Mouse (Mus musculus) spleen, adult 2 months (tissue): ENCODE results near the gene Hdac9. TPM values are rescaled to one million over a fixed set of nuclear protein-coding genes. Genes with fewer than 3 reads are reported as not detected.

Experiments used
- DNase-seq, 2 experiments: peaks; one replicate each; pipeline versions ENCODE4 v3.0.0 to v3.0.0-alpha.2; 2012 to 2021; ENCODE audit warnings: low spot score in 2 of 2, low read depth in 1 of 2
- H3K27ac ChIP-seq: fragments of 200-500 bp; 2 replicates; pipeline ENCODE4 v1.5.1; 2012; ENCODE audit warnings: low read length, inconsistent platforms; ENCODE audit not compliant: insufficient read depth
- H3K27me3 ChIP-seq: fragments of 200-500 bp; 2 replicates; pipeline ENCODE4 v1.6.1; 2012; ENCODE audit warnings: mild to moderate bottlenecking, moderate library complexity, low read length, inconsistent platforms; ENCODE audit not compliant: control insufficient read depth, insufficient read depth
- H3K36me3 ChIP-seq: fragments of 200-500 bp; 2 replicates; pipeline ENCODE4 v1.6.1; 2012; ENCODE audit warnings: mild to moderate bottlenecking, low read length, inconsistent platforms; ENCODE audit not compliant: control insufficient read depth, insufficient read depth
- H3K4me1 ChIP-seq: fragments of 200-500 bp; 2 replicates; pipeline ENCODE4 v1.6.1; 2011; ENCODE audit warnings: inconsistent platforms; ENCODE audit not compliant: control insufficient read depth, insufficient read depth, insufficient read length
- H3K4me3 ChIP-seq: fragments of 200-500 bp; 2 replicates; pipeline ENCODE4 v1.5.1; 2011; ENCODE audit warnings: mild to moderate bottlenecking, inconsistent platforms; ENCODE audit not compliant: insufficient read depth, insufficient read length; ENCODE audit errors: extremely low read depth
- CTCF ChIP-seq: fragments of 200-500 bp; IDR thresholded peaks from 2 replicates; pipeline ENCODE4 v1.5.1; 2011; ENCODE audit warnings: mild to moderate bottlenecking, inconsistent platforms; ENCODE audit not compliant: insufficient read depth, insufficient read length, insufficient replicate concordance; ENCODE audit errors: extremely low read depth
- POLR2A ChIP-seq: fragments of 200-500 bp; IDR thresholded peaks from 2 replicates; pipeline ENCODE4 v1.6.1; 2011; ENCODE audit warnings: low read depth, low read length, inconsistent platforms
- WGBS: fragments of 180-500 bp; shearing (Covaris S2); methylation state at CpG from one replicate; pipeline ENCODE4 v1.1.7; 2018; 5-methylcytosine and 5-hydroxymethylcytosine counted together
- polyA plus RNA-seq: library from polyadenylated mRNA; depleted of rRNA; stranded (reverse); fragments of >200 nt; gene quantifications from 2 replicates; pipeline ENCODE4 v1.2.3, GENCODE M21; 2012

The Hdac9 gene
- polyA plus RNA-seq, 1 experiment: 8.9 TPM

GRCm38 (mm10) chr12:34408139-34408538, 508.8 kb downstream of the Hdac9 start:
- no peak overlapping the region for H3K27ac ChIP-seq
- no peaks in the 10 kb centered on the region for H3K4me1 ChIP-seq
- WGBS: 84% methylated on average over 3 of the region's 3 CpGs
- H3K36me3 ChIP-seq: peaks cover 12% of the 10 kb centered on the region
- no peak overlapping the region for H3K4me3 ChIP-seq
- no peak for DNase-seq
- TF ChIP-seq POLR2A (no peak), CTCF (no peak)
- H3K27me3 ChIP-seq: no peaks in the 10 kb centered on the region

- WGBS: 79% methylated on average over 3 of the region's 3 CpGs
- DNase-seq: no peak
- no peak overlapping the region for H3K4me3 ChIP-seq
Observed at GRCm38 (mm10) chr12:34407143-34407542, 509.8 kb downstream of the Hdac9 start.

GRCm38 (mm10) chr12:34402065-34402464, 514.8 kb downstream of the Hdac9 start:
- no peak overlapping the region for H3K4me3 ChIP-seq
- no peak overlapping the region for H3K27ac ChIP-seq
- H3K36me3 ChIP-seq: peaks cover 11% of the 10 kb centered on the region
- no peak for DNase-seq
- TF ChIP-seq POLR2A (no peak), CTCF (no peak)
- H3K4me1 ChIP-seq: no peaks in the 10 kb centered on the region
- 95% methylated on average over 7 of the region's 7 CpGs for WGBS
- no peaks in the 10 kb centered on the region for H3K27me3 ChIP-seq

More at GRCm38 (mm10) chr12:34407143-34407542, 509.8 kb downstream of the Hdac9 start:
- TF ChIP-seq CTCF: no peak
- H3K27me3 ChIP-seq: no peaks in the 10 kb centered on the region
- peaks cover 14% of the 10 kb centered on the region for H3K36me3 ChIP-seq
- H3K4me1 ChIP-seq: no peaks in the 10 kb centered on the region
- no peak overlapping the region for H3K27ac ChIP-seq

GRCm38 (mm10) chr12:34398611-34399010, 518.3 kb downstream of the Hdac9 start:
- no peak overlapping the region for H3K27ac ChIP-seq
- TF ChIP-seq CTCF (no peak), POLR2A (no peak)
- peaks cover 8% of the 10 kb centered on the region for H3K36me3 ChIP-seq
- H3K27me3 ChIP-seq: no peaks in the 10 kb centered on the region
- 95% methylated on average over 10 of the region's 10 CpGs for WGBS
- H3K4me1 ChIP-seq: no peaks in the 10 kb centered on the region
- no peak overlapping the region for H3K4me3 ChIP-seq
- no peak for DNase-seq

- no peak for TF ChIP-seq CTCF
- no peak for TF ChIP-seq POLR2A
- H3K27me3 ChIP-seq: no peaks in the 10 kb centered on the region
- no peak overlapping the region for H3K4me3 ChIP-seq
- no peak for DNase-seq
- H3K36me3 ChIP-seq: peaks cover 8% of the 10 kb centered on the region
- WGBS: 92% methylated on average over 3 of the region's 3 CpGs
- H3K4me1 ChIP-seq: no peaks in the 10 kb centered on the region
- H3K27ac ChIP-seq: no peak overlapping the region
Observed at GRCm38 (mm10) chr12:34394342-34394741, 522.6 kb downstream of the Hdac9 start.

- H3K4me1 ChIP-seq: no peaks in the 10 kb centered on the region
- no peak for TF ChIP-seq CTCF
- TF ChIP-seq POLR2A: no peak
- no peak for DNase-seq
- 89% methylated on average over 1 of the region's 1 CpGs for WGBS
- H3K4me3 ChIP-seq: no peak overlapping the region
- no peaks in the 10 kb centered on the region for H3K27me3 ChIP-seq
- no peaks in the 10 kb centered on the region; the same call in 1 of the 2 replicates for H3K36me3 ChIP-seq
- no peak overlapping the region for H3K27ac ChIP-seq
Observed at GRCm38 (mm10) chr12:34379681-34380080, 537.2 kb downstream of the Hdac9 start.

- Histone ChIP-seq H3K27me3 (no peaks in the 10 kb centered on the region), H3K4me3 (no peak overlapping the region), H3K36me3 (peaks cover 1% of the 10 kb centered on the region), H3K4me1 (no peaks in the 10 kb centered on the region), H3K27ac (no peak overlapping the region)
- no peak for DNase-seq
- 75% methylated on average over 4 of the region's 4 CpGs for WGBS
- TF ChIP-seq POLR2A: no peak
- no peak for TF ChIP-seq CTCF
Observed at GRCm38 (mm10) chr12:34378637-34379036, 538.3 kb downstream of the Hdac9 start.
